Mouse (Mus musculus): ENCODE measurements around the gene Apobec4. TPM values are rescaled to one million over a fixed set of nuclear protein-coding genes. Genes with fewer than 3 reads are reported as not detected.

Gene Apobec4
- polyA plus RNA-seq, 1 experiment from 2014 or later: not detected

DNA sequence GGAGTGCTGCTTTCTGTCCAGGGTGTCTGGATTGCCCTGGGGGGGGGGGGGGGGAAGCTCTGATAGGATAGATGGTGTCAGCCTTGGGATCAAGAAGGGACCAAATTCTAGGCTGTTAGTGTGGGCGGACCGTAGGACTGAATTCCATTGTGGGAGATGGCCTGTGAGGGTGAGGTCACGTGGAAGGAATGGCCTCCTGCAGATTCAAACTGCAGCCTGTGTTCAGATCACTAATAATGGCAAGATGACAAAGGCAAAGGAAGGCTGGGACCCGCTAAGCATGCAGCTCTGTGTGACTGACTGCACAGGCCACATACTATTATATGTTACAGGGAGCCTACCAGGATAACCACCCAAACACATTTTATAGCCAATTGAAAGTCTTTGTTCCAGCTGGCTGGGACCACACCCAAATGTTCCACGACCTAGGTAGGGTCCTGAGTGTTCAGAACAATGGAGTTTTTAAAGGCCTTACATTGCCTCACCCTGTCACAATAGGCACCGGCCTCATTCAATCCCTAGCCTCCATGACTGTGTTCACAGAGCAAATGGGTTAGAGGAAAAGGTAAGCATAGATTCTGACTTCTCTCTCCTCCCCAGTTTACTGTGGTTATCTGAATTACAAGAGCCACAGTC is 43.3 kb downstream of the Apobec4 start:
- Histone ChIP-seq H3K9ac (no peak overlapping the region), H3K27ac (no peak overlapping the region), H3K4me1 (replicated peaks) (peaks cover 14% of the 10 kb centered on the region), H3K9me3 (no peaks in the 10 kb centered on the region), H3K4me2 (replicated peaks) (no peak overlapping the region), H3K4me3 (replicated peaks) (no peak overlapping the region), H3K36me3 (no peaks in the 10 kb centered on the region), H3K27me3 (replicated peaks) (no peaks in the 10 kb centered on the region)
- no peak for ATAC-seq
- WGBS: 67% methylated on average over 6 of the region's 6 CpGs

DNA sequence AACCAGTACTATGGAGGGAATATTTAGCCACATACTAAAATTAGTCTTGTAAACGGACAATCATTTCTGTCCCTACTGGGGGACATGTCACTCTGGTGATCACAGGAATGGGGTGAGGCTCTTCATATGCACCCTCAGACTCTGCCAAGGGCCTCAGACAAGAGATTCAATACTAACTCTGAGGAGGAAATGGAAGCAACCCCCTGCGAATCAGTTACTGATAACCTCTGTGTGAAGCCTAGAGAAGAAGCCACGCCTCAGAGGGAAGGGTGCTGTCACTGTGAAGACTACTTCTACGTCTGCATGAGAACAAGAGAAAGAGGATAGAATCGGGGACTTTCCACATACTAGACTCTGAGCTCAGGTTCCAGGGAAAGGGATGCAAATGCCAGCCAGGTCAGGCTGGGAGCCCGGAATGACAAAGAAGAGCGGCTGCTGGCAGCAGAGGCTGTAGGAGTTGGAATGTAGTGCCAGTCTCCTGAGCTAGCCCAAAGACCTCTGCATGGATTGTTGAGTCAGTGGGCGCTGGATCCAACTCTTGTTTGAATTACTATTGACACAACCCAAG is 45.4 kb downstream of the Apobec4 start:
- H3K4me2 ChIP-seq (replicated peaks): no peak overlapping the region
- 60% methylated on average over 8 of the region's 8 CpGs for whole genome bisulfite sequencing
- H3K36me3 ChIP-seq: no peaks in the 10 kb centered on the region
- no peaks in the 10 kb centered on the region for H3K9me3 ChIP-seq
- H3K27ac ChIP-seq: no peak overlapping the region
- H3K4me1 ChIP-seq (replicated peaks): peaks cover 11% of the 10 kb centered on the region
- no peak overlapping the region for H3K4me3 ChIP-seq (replicated peaks)
- H3K9ac ChIP-seq: no peak overlapping the region
- no peaks in the 10 kb centered on the region for H3K27me3 ChIP-seq (replicated peaks)
- ATAC-seq: no peak

GRCm38 (mm10) chr1:152796683-152797263 is 46.4 kb downstream of the Apobec4 start:
- Histone ChIP-seq H3K9me3 (no peaks in the 10 kb centered on the region), H3K4me2 (replicated peaks) (no peak overlapping the region), H3K9ac (no peak overlapping the region), H3K27ac (no peak overlapping the region), H3K27me3 (replicated peaks) (no peaks in the 10 kb centered on the region), H3K4me3 (replicated peaks) (no peak overlapping the region), H3K36me3 (no peaks in the 10 kb centered on the region), H3K4me1 (replicated peaks) (peaks cover 3% of the 10 kb centered on the region)
- WGBS: 84% methylated on average over 8 of the region's 8 CpGs
- ATAC-seq: no peak

- no peak overlapping the region for H3K27ac ChIP-seq
- no peaks in the 10 kb centered on the region for H3K36me3 ChIP-seq
- no peak overlapping the region for H3K9ac ChIP-seq
- 61% methylated on average over 9 of the region's 9 CpGs for WGBS
- H3K4me3 ChIP-seq (replicated peaks): no peak overlapping the region
- no peaks in the 10 kb centered on the region for H3K27me3 ChIP-seq (replicated peaks)
- ATAC-seq: no peak
- peaks cover 3% of the 10 kb centered on the region for H3K4me1 ChIP-seq (replicated peaks)
- H3K4me2 ChIP-seq (replicated peaks): no peak overlapping the region
- no peaks in the 10 kb centered on the region for H3K9me3 ChIP-seq
Observed at GRCm38 (mm10) chr1:152798125-152798524, 47.8 kb downstream of the Apobec4 start.

- Histone ChIP-seq H3K4me1 (replicated peaks) (peaks cover 3% of the 10 kb centered on the region), H3K9me3 (no peaks in the 10 kb centered on the region), H3K9ac (no peak within 1 kb of the TSS), H3K4me3 (replicated peaks) (no peak within 1 kb of the TSS), H3K4me2 (replicated peaks) (no peak within 1 kb of the TSS), H3K36me3 (no peaks in the 10 kb centered on the region), H3K27ac (0 out of 2 replicates have a peak within 1 kb of the TSS, but pooled peaks have one; percentile 3), H3K27me3 (replicated peaks) (no peaks in the 10 kb centered on the region)
- peak; percentile 85 for ATAC-seq
- 16% methylated on average over 2 of the region's 2 CpGs for WGBS
Observed at GRCm38 (mm10) chr1:152799897-152800296, 49.5 kb downstream of the Apobec4 start, which contains the start of gene Ncf2. TSS of gene Ncf2 (plus strand) at chr1:152800194.

GRCm38 (mm10) chr1:152800633-152801176 is 50.4 kb downstream of the Apobec4 start:
- no peaks in the 10 kb centered on the region for H3K27me3 ChIP-seq (replicated peaks)
- no peak overlapping the region for H3K27ac ChIP-seq
- H3K9ac ChIP-seq: no peak overlapping the region
- no peak overlapping the region for H3K4me3 ChIP-seq (replicated peaks)
- no peak for ATAC-seq
- H3K4me2 ChIP-seq (replicated peaks): no peak overlapping the region
- WGBS: 82% methylated on average over 13 of the region's 13 CpGs
- no peaks in the 10 kb centered on the region for H3K9me3 ChIP-seq
- no peaks in the 10 kb centered on the region for H3K36me3 ChIP-seq
- peaks cover 2% of the 10 kb centered on the region for H3K4me1 ChIP-seq (replicated peaks)

DNA sequence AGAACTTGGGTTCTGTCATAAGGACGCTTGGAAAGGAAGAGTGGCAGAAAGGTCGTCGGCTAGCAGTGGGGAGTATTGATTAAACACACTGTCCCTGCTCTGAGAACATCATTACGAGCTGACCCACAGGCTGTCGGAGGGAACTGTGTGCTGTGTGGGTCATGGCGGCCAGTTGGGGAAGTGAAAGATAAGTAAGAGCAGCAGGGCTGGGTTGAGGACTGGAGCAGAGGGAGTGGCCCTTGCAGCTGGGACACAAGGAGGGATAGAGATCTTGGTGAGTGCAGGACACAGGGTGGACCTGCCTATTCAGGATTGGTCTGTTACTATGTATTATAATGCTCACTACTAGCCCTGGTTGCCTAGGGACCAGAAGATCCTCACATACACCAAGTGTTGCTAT is 54.6 kb downstream of the Apobec4 start:
- H3K4me3 ChIP-seq (replicated peaks): no peak overlapping the region
- H3K27me3 ChIP-seq (replicated peaks): no peaks in the 10 kb centered on the region
- no peak for ATAC-seq
- no peak overlapping the region for H3K9ac ChIP-seq
- no peak overlapping the region for H3K27ac ChIP-seq
- H3K36me3 ChIP-seq: no peaks in the 10 kb centered on the region
- peaks cover 10% of the 10 kb centered on the region for H3K4me1 ChIP-seq (replicated peaks)
- no peaks in the 10 kb centered on the region for H3K9me3 ChIP-seq
- WGBS: 69% methylated on average over 6 of the region's 6 CpGs
- no peak overlapping the region for H3K4me2 ChIP-seq (replicated peaks)

Other genes starting within 250 kb of the Apobec4 start
- gene Rgl1, start 15.8 kb downstream of the Apobec4 start, polyA plus RNA-seq (2015; fragmentation: Nextera tagmentation; extraction: Ambion mirVana): 44.2 and 44.8 TPM in 2 replicates
- gene Arpc5, start 16.0 kb downstream of the Apobec4 start, polyA plus RNA-seq (2015; fragmentation: Nextera tagmentation; extraction: Ambion mirVana): 327 and 358 TPM in 2 replicates
- gene Ncf2, start 49.6 kb downstream of the Apobec4 start, polyA plus RNA-seq (2015; fragmentation: Nextera tagmentation; extraction: Ambion mirVana): 8.3 and 8.8 TPM in 2 replicates
- 22.5 and 23.9 TPM in 2 replicates for gene Smg7, start 152.1 kb downstream of the Apobec4 start, polyA plus RNA-seq (2015; fragmentation: Nextera tagmentation; extraction: Ambion mirVana)
- gene Nmnat2, start 204.4 kb downstream of the Apobec4 start, polyA plus RNA-seq (2015; fragmentation: Nextera tagmentation; extraction: Ambion mirVana): 1.8 and 2.2 TPM in 2 replicates